Comparison of ENCODE assay signal across 1 mouse cellular context in genomic region chr13:67128038-67128721, GRCm38 (mm10).
TF ChIP-seq lines count a peak whose summit lies in the region.

No protein-coding gene starts in this region.

TF ChIP-seq in MEL, 35 proteins besides CTCF, POLR2A, EP300 and RAD21 (continued from another document):
- TF ChIP-seq ZNF384 (IDR thresholded peaks at IDR 0.05; ENCODE audit: low read depth, low read length) (no peak), ZKSCAN1 (IDR thresholded peaks at IDR 0.05; ENCODE audit: low read depth, low read length) (no peak), ETS1 (IDR thresholded peaks at IDR 0.05; ENCODE audit: low read depth, low read length) (0 out of 2 replicates have a peak, but pooled peaks have one; percentile 23), GABPA (IDR thresholded peaks at IDR 0.05; ENCODE audit: low read depth, low read length) (0 out of 2 replicates have a peak, but pooled peaks have one; percentile 19), RCOR1 (IDR thresholded peaks at IDR 0.05; ENCODE audit: low read depth, low read length) (no peak), POLR2AphosphoS5 (IDR thresholded peaks at IDR 0.05; ENCODE audit: borderline replicate concordance, low read depth, low read length) (no peak), NELFE (IDR thresholded peaks at IDR 0.05; ENCODE audit: low read depth, low read length) (peak; percentile 78), HCFC1 (IDR thresholded peaks at IDR 0.05; ENCODE audit: low read depth, low read length) (peak; percentile 94), MYC (IDR thresholded peaks at IDR 0.05; ENCODE audit: low read depth, low read length) (peak; percentile 55; the same call in 1 of the 2 replicates), MXI1 (IDR thresholded peaks at IDR 0.05; ENCODE audit: low read depth, low read length) (peak; percentile 85), ZMIZ1 (IDR thresholded peaks at IDR 0.05; ENCODE audit: low read depth, low read length) (no peak), KAT2A (conservative IDR thresholded peaks at IDR 0.05; ENCODE audit: low read depth, low read length) (peak; percentile 84), POLR2AphosphoS2 (IDR thresholded peaks at IDR 0.05; ENCODE audit: low read length) (peak; percentile 67), TAL1 (IDR thresholded peaks at IDR 0.05; ENCODE audit: low read length) (no peak), ZC3H11A (IDR thresholded peaks at IDR 0.05; ENCODE audit: low read depth, low read length) (peak; percentile 30), BHLHE40 (IDR thresholded peaks at IDR 0.05; ENCODE audit: borderline replicate concordance, low read depth, low read length) (no peak), USF1 (IDR thresholded peaks at IDR 0.05; ENCODE audit: low read depth, low read length) (no peak), SMC3 (IDR thresholded peaks at IDR 0.05; ENCODE audit: low read depth, low read length) (no peak), CHD2 (IDR thresholded peaks at IDR 0.05; ENCODE audit: low read length) (no peak), MAX (IDR thresholded peaks at IDR 0.05; ENCODE audit: low read length) (peak; percentile 71), TCF12 (IDR thresholded peaks at IDR 0.05; ENCODE audit: low read depth, low read length) (peak; percentile 18; the same call in 1 of the 2 replicates), MEF2A (IDR thresholded peaks at IDR 0.05; ENCODE audit: extremely low read depth, insufficient replicate concordance, low read depth, low read length, poor library complexity, severe bottlenecking) (no peak), USF2 (IDR thresholded peaks at IDR 0.05; ENCODE audit: borderline replicate concordance in 1 of 2, insufficient read depth in 1 of 2, low read depth in 1 of 2, low read length in 2 of 2) (no peak), MAFK (IDR thresholded peaks at IDR 0.05; ENCODE audit: borderline replicate concordance, low read depth, low read length) (no peak), ELF1 (IDR thresholded peaks at IDR 0.05; ENCODE audit: low read depth, low read length) (peak; percentile 94), E2F4 (IDR thresholded peaks at IDR 0.05; ENCODE audit: borderline replicate concordance, low read depth, low read length) (no peak), MYB (IDR thresholded peaks at IDR 0.05; ENCODE audit: low read depth, low read length) (no peak), SIN3A (IDR thresholded peaks at IDR 0.05; ENCODE audit: low read length) (peak; percentile 89), TBP (IDR thresholded peaks at IDR 0.05; ENCODE audit: low read depth, low read length) (peak; percentile 67), JUND (IDR thresholded peaks at IDR 0.05; ENCODE audit: low read depth, low read length) (no peak), CHD1 (IDR thresholded peaks at IDR 0.05; ENCODE audit: low read depth, low read length) (no peak), GATA1 (IDR thresholded peaks at IDR 0.05; ENCODE audit: low read depth, low read length) (0 out of 2 replicates have a peak, but pooled peaks have one; percentile 20)
